Mouse (Mus musculus): ENCODE results near the gene Rnf225.
"Not testable (repeated sequence)": the region's sequence is repeated elsewhere in the genome, so short reads cannot be mapped to it uniquely, and the experiment has no call there.

- TF ChIP-seq CTCF, POLR2A (IDR thresholded peaks at IDR 0.05; ENCODE audit: insufficient read depth, low read depth, low read length): not testable (repeated sequence)
Measured at GRCm38 (mm10) chr7:12920495-12920894, 6.7 kb upstream of the Rnf225 start.
